Mouse (Mus musculus) hindbrain, postnatal 0 days (tissue): ENCODE results near the gene Adgrl4. TPM values are rescaled to one million over a fixed set of nuclear protein-coding genes. Genes with fewer than 3 reads are reported as not detected.

Experiments used
- ATAC-seq: fragments of 200-750 bp; cut with Nextera tagmentation; 2 replicates; pipeline ENCODE4 v1.8.0; 2017; ENCODE audit warnings: mild to moderate bottlenecking, moderate TSS enrichment, moderate library complexity
- DNase-seq: peaks from one replicate; pipeline ENCODE4 v3.0.0-alpha.2; 2015; ENCODE audit warnings: low spot score
- H3K27ac ChIP-seq: fragments of 300-500 bp; sonication (generic); 2 replicates; pipeline ENCODE4 v1.5.1; 2014; ENCODE audit warnings: mild to moderate bottlenecking
- H3K27me3 ChIP-seq: fragments of 300-500 bp; sonication (generic); 2 replicates; pipeline ENCODE4 v1.6.1; 2014; ENCODE audit warnings: low read length, mixed read lengths; ENCODE audit not compliant: insufficient read depth
- H3K36me3 ChIP-seq: fragments of 300-500 bp; sonication (generic); 2 replicates; pipeline ENCODE4 v1.6.1; 2014; ENCODE audit warnings: low read length, mixed read lengths; ENCODE audit not compliant: insufficient read depth
- H3K4me1 ChIP-seq: fragments of 300-500 bp; sonication (generic); 2 replicates; pipeline ENCODE4 v1.6.1; 2014; ENCODE audit warnings: antibody characterized with exemption, low read length, mixed read lengths; ENCODE audit not compliant: insufficient read depth
- H3K4me2 ChIP-seq: fragments of 300-500 bp; sonication (generic); 2 replicates; pipeline ENCODE4 v1.6.1; 2014; ENCODE audit warnings: low read depth, mild to moderate bottlenecking, low read length, moderate library complexity, mixed read lengths
- H3K4me3 ChIP-seq: fragments of 300-500 bp; sonication (generic); 2 replicates; pipeline ENCODE4 v1.5.1; 2014; ENCODE audit warnings: low read length
- H3K9ac ChIP-seq: fragments of 300-500 bp; sonication (generic); replicated peaks from 2 replicates; pipeline ENCODE4 v1.6.1; 2014; ENCODE audit warnings: mild to moderate bottlenecking, low read length, moderate library complexity, mixed read lengths
- H3K9me3 ChIP-seq: fragments of 300-500 bp; sonication (generic); 2 replicates; pipeline ENCODE4 v1.6.1; 2016; ENCODE audit warnings: low read length, mixed read lengths
- CTCF ChIP-seq: IDR thresholded peaks from 2 replicates; pipeline ENCODE4 v1.5.1; 2016; ENCODE audit warnings: antibody characterized with exemption, control low read depth, low read depth
- WGBS: fragments of 180-500 bp; shearing (Covaris S2); extraction: QIAGEN DNeasy Blood & Tissue Kit; methylation state at CpG from one replicate; pipeline ENCODE4 v1.1.7; 2014; 5-methylcytosine and 5-hydroxymethylcytosine counted together
- polyA plus RNA-seq: library from polyadenylated mRNA; unstranded; fragments of >200 nt; fragmentation: Nextera tagmentation; extraction: Ambion mirVana; gene quantifications from 2 replicates; pipeline ENCODE4 v1.2.1, GENCODE M21; 2015
- total RNA-seq: library from RNA; depleted of rRNA; stranded (reverse); fragments of >200 nt; gene quantifications from 2 replicates; pipeline ENCODE4 v1.2.3, GENCODE M21; 2014

The Adgrl4 gene
- total and polyA plus RNA-seq, 2 experiments from 2014 or later, result 9.9 to 27.6 TPM

DNA sequence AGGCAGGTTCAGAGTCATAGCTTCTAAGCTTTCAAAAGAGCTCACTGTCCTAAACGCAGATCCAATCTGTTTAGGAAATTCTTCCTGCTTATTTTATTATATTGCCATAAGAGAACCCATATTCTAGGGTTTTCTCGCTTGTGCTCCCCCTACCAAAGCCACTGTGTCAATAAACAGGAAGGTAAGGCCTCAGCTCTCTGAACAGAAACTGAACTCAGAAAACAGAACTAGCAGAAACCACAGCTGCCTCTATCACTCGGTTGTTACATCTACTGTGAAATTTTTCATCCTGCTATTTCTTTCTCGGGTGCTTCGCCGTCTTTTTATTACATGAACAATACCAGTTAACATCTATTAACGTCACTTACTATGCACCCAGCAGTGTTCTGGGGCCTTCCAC, 137.6 kb downstream of the Adgrl4 start:
- Histone ChIP-seq H3K4me1 (no peaks in the 10 kb centered on the region), H3K4me2 (no peak overlapping the region), H3K27me3 (no peaks in the 10 kb centered on the region), H3K9me3 (no peaks in the 10 kb centered on the region), H3K36me3 (no peaks in the 10 kb centered on the region), H3K4me3 (no peak overlapping the region), H3K9ac (no peak overlapping the region), H3K27ac (no peak overlapping the region)
- no peak for ATAC-seq
- TF ChIP-seq CTCF, result no peak
- 50% methylated on average over 7 of the region's 7 CpGs for WGBS
- DNase-seq, result no peak

DNA sequence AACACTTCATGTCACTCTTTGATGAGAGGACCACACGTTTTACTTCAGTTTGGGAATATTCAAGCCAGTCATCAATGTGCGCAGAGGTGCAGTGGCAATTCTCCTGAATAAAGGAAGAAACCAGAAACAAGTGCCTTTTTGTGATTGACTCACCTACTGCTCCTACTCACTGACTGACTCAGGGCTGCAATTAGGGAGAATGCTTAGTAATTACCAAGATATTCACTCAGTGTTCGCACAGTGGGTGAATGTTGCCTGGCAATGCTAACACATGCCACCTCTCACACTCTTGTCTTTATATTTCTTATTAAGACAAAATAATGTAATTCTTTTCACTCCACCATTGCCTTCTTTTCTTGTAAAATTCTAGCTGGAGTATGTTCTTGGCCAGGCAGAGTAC, 138.5 kb downstream of the Adgrl4 start:
- Histone ChIP-seq H3K4me1 (no peaks in the 10 kb centered on the region), H3K9ac (no peak overlapping the region), H3K4me2 (no peak overlapping the region), H3K9me3 (no peaks in the 10 kb centered on the region), H3K4me3 (no peak overlapping the region), H3K27ac (no peak overlapping the region), H3K27me3 (no peaks in the 10 kb centered on the region), H3K36me3 (no peaks in the 10 kb centered on the region)
- no peak for TF ChIP-seq CTCF
- 66% methylated on average over 3 of the region's 3 CpGs for WGBS
- DNase-seq (no peak), ATAC-seq (no peak)

DNA sequence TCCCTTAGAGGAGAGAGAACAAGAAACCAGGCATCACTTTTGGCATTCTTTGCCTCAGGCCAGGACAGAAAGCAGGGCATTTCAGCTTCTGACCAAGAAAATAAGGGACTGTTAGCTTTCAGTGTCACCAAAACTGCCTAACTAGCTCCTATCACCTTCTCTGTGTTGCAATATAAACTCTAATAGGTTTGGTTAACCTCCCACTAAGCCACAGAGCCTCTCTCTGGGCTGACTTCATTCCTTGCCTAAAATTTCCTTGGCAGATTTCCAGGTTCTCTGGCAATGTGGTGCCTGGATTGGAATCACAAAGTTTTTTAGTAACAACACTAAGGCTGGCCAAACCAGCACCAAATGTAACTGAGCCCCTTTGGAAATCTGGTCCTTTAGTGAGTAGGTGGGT, 154.2 kb downstream of the Adgrl4 start:
- H3K9me3 ChIP-seq, result no peaks in the 10 kb centered on the region
- no peak overlapping the region for H3K9ac ChIP-seq
- no peak overlapping the region for H3K4me3 ChIP-seq
- H3K4me2 ChIP-seq, result no peak overlapping the region
- no peak for DNase-seq
- H3K27ac ChIP-seq, result no peak overlapping the region
- no peaks in the 10 kb centered on the region for H3K4me1 ChIP-seq
- ATAC-seq, result no peak
- no peaks in the 10 kb centered on the region for H3K27me3 ChIP-seq
- no peak for TF ChIP-seq CTCF
- H3K36me3 ChIP-seq, result no peaks in the 10 kb centered on the region
